Mouse (Mus musculus) heart, embryonic 10.5 days (tissue): ENCODE data around the gene Prkn. TPM values are rescaled to one million over a fixed set of nuclear protein-coding genes. Genes with fewer than 3 reads are reported as not detected.

Experiments used
- DNase-seq: peaks from one replicate; pipeline ENCODE4 v3.0.0-alpha.2; 2017; ENCODE audit warnings: low spot score
- H3K27ac ChIP-seq: fragments of 300-500 bp; sonication (generic); 2 replicates; pipeline ENCODE4 v1.5.1; 2016; ENCODE audit warnings: mild to moderate bottlenecking
- H3K27me3 ChIP-seq: fragments of 300-500 bp; sonication (generic); 2 replicates; pipeline ENCODE4 v1.6.1; 2016; ENCODE audit warnings: mild to moderate bottlenecking; ENCODE audit not compliant: poor library complexity, insufficient read depth, severe bottlenecking
- H3K36me3 ChIP-seq: fragments of 300-500 bp; sonication (generic); 2 replicates; pipeline ENCODE4 v1.6.1; 2016; ENCODE audit warnings: mild to moderate bottlenecking, moderate library complexity
- H3K4me1 ChIP-seq: fragments of 300-500 bp; sonication (generic); 2 replicates; pipeline ENCODE4 v1.6.1; 2016; ENCODE audit warnings: mild to moderate bottlenecking
- H3K4me3 ChIP-seq: fragments of 300-500 bp; sonication (generic); 2 replicates; pipeline ENCODE4 v1.5.1; 2016; ENCODE audit warnings: mild to moderate bottlenecking, moderate library complexity
- H3K9me3 ChIP-seq: fragments of 300-500 bp; sonication (generic); 2 replicates; pipeline ENCODE4 v1.6.1; 2016; ENCODE audit warnings: mild to moderate bottlenecking, moderate library complexity
- WGBS: fragments of 180-500 bp; shearing (Covaris S2); methylation state at CpG from one replicate; pipeline ENCODE4 v1.1.7; 2016; 5-methylcytosine and 5-hydroxymethylcytosine counted together
- polyA plus RNA-seq: library from polyadenylated mRNA; unstranded; fragments of >200 nt; fragmentation: Nextera tagmentation; extraction: Ambion mirVana; gene quantifications from 2 replicates; pipeline ENCODE4 v1.2.1, GENCODE M21; 2016

The Prkn gene
- polyA plus RNA-seq, 1 experiment from 2014 or later: 1.0 TPM

DNA sequence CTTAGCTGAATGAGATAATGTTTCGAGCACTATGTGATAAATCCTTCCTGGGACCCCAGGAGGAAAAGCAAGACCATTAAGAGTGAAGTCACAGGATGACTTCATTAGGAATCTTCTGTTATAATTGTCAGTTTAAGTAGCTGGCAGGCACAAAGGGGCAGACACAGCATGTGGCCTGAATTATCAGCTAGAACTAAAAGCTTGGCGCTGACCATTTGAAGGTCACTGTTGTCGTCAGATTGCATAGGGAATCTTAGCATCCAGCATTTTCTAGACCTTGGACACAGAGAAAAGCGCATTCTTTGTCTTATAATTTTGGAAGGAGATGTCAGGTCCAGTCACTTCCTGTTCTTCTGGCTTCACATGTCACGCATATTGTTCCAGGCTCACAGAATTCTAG lies 573.5 kb downstream of the Prkn start:
- Histone ChIP-seq H3K9me3 (no peaks in the 10 kb centered on the region), H3K4me1 (peaks cover 6% of the 10 kb centered on the region; the same call in 1 of the 2 replicates), H3K27me3 (no peaks in the 10 kb centered on the region), H3K4me3 (no peak overlapping the region), H3K27ac (no peak overlapping the region), H3K36me3 (no peaks in the 10 kb centered on the region)
- DNase-seq: peak; percentile 57
- WGBS: 66% methylated on average over 5 of the region's 5 CpGs

DNA sequence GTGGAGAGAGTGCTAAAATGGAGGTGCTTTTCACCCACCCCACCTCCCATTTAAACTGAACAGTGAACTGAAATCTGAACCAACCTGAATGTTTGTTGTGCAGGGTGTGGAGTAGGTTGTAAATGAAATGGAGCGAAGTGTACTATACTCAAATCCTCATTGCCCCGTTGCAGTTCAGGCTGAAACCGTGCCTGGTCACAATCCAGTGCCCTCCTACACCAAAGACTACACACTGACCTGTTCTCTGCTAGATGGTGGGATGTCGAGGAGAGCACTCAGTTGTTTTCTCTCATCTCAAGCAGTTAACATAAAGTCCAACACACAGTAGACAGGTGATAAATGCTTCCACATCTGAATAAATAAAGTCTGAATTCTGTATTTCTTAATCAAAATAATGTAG lies 574.1 kb downstream of the Prkn start:
- WGBS: 85% methylated on average over 4 of the region's 4 CpGs
- no peaks in the 10 kb centered on the region for H3K36me3 ChIP-seq
- no peak overlapping the region for H3K27ac ChIP-seq
- peak; percentile 24 for DNase-seq
- H3K9me3 ChIP-seq: no peaks in the 10 kb centered on the region
- H3K27me3 ChIP-seq: no peaks in the 10 kb centered on the region
- no peak overlapping the region for H3K4me3 ChIP-seq
- peaks cover 6% of the 10 kb centered on the region; the same call in 1 of the 2 replicates for H3K4me1 ChIP-seq

DNA sequence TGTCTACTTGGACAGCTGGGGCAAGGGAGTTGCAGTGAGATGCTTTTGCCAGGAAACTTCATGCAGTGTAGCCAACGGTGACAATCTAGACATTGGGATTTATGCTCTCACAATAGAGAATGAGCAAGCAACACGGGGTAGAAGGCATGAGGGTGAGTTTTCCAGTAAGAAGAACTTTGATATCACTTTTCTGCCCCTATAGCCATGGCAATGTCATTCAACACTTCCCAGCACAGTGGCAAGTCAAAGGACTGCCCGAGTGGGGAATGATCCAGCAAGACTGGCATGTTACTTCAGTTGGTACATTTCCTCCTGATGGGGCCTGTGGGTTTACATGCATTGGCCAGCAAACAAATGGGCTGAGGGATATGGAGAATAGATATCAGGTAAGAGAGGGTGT lies 577.0 kb downstream of the Prkn start:
- Histone ChIP-seq H3K36me3 (no peaks in the 10 kb centered on the region), H3K4me1 (peaks cover 6% of the 10 kb centered on the region; the same call in 1 of the 2 replicates), H3K4me3 (no peak overlapping the region), H3K27ac (no peak overlapping the region), H3K9me3 (no peaks in the 10 kb centered on the region), H3K27me3 (no peaks in the 10 kb centered on the region)
- 77% methylated on average over 3 of the region's 3 CpGs for WGBS
- DNase-seq: peak; percentile 47

DNA sequence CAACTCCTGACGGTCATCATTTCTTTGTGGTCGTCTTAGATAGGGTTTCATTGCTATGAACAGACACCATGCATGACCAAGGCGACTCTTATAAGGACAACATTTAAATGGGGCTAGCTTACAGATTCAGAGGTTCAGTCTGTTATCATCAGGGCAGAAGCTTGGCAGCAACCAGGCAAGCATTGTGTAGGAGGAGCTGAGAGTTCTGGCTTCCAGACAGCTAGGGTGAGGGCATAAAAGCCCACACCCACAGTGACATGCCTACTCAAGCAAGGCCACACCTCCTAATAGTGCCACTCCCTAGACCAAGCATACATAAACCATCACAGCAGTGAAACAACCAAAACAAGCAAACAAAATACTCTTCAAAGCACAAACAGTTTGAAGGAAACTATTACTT lies 579.3 kb downstream of the Prkn start:
- no peak for DNase-seq
- Histone ChIP-seq H3K27ac (no peak overlapping the region), H3K9me3 (no peaks in the 10 kb centered on the region), H3K4me1 (peaks cover 6% of the 10 kb centered on the region; the same call in 1 of the 2 replicates), H3K27me3 (no peaks in the 10 kb centered on the region), H3K36me3 (no peaks in the 10 kb centered on the region), H3K4me3 (no peak overlapping the region)
- 83% methylated on average over 3 of the region's 3 CpGs for WGBS

DNA sequence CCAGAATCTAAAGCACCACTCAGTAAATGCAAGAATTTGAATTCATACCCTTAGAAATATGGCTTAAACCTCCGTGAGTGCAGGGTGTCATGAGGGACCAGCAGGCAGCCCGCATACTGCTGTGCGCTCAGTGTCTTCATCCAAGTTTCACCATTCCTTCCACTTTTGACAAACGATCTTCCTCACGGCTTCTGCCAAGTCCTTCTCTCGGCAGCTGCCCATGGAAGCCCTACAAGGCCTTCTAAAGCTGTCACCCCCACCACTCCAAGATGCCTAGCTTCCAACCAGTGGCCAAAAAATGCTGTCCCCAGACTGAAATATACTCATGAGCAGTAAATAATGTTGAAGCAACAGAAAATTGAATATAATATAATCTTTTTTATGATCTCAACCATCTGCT lies 580.7 kb downstream of the Prkn start:
- no peak for DNase-seq

DNA sequence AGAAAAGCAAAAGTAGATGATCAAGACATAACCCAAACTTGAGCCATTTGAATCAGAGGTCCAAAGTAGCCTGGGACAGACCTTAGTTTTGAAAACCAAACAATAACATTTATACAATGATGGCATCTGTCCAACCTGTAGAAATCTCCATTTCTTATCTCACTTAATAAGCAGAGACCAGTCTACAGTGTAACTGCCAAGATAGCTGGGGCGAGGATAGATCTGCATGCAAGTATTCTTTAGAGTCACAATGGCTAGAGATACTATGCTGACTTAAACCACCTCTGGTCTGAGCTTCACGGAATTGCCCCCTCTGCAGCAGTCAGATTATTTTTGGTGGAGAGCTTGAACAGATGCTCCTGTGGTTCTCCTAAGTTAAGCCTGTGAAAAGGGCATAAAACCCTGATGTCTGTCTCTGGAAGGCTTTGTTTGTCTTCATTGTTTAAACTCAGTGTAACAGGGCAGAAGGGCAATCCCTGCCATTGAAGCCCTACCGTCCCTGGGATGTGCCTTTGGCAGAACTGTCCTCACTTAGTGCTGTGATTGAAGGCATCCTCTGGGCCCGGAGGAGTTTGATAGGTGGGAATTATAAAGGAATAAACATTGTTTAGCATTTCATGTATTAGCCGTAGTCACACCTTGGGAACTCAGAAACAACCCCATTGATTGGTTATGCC lies 581.2 kb downstream of the Prkn start:
- no peaks in the 10 kb centered on the region for H3K27me3 ChIP-seq
- 58% methylated on average over 5 of the region's 5 CpGs for WGBS
- no peaks in the 10 kb centered on the region for H3K9me3 ChIP-seq
- DNase-seq: no peak
- H3K4me1 ChIP-seq: peaks cover 6% of the 10 kb centered on the region; the same call in 1 of the 2 replicates
- no peak overlapping the region for H3K27ac ChIP-seq
- H3K36me3 ChIP-seq: no peaks in the 10 kb centered on the region
- no peak overlapping the region for H3K4me3 ChIP-seq

More for the DNA sequence above, 580.7 kb downstream of the Prkn start:
- no peaks in the 10 kb centered on the region for H3K36me3 ChIP-seq
- H3K27ac ChIP-seq: no peak overlapping the region
- H3K4me3 ChIP-seq: no peak overlapping the region
- H3K4me1 ChIP-seq: peaks cover 6% of the 10 kb centered on the region; the same call in 1 of the 2 replicates
- 89% methylated on average over 6 of the region's 6 CpGs for WGBS
- H3K9me3 ChIP-seq: no peaks in the 10 kb centered on the region
- H3K27me3 ChIP-seq: no peaks in the 10 kb centered on the region

DNA sequence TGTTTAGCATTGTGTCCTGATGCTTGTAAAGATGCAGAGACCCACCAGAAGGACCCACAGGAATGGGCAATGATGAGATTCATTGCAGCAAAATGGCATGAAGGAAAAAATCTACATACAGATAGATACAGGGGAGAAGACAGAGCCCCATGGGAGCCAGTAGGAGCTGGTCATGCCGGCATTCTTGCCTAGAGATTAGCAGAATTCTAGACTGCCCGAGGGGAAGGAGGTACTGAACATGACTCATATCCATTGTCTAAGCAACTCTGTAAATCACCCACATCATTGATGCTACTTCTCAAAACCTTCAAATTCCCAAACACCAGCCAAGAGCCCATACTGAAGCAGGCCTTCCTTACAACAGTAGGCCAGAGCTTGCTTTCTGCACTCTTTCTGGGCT lies 591.1 kb downstream of the Prkn start:
- no peak for DNase-seq
- Histone ChIP-seq H3K27me3 (no peaks in the 10 kb centered on the region), H3K9me3 (no peaks in the 10 kb centered on the region), H3K36me3 (no peaks in the 10 kb centered on the region), H3K4me1 (no peaks in the 10 kb centered on the region), H3K27ac (no peak overlapping the region), H3K4me3 (no peak overlapping the region)
- 66% methylated on average over 2 of the region's 2 CpGs for WGBS

DNA sequence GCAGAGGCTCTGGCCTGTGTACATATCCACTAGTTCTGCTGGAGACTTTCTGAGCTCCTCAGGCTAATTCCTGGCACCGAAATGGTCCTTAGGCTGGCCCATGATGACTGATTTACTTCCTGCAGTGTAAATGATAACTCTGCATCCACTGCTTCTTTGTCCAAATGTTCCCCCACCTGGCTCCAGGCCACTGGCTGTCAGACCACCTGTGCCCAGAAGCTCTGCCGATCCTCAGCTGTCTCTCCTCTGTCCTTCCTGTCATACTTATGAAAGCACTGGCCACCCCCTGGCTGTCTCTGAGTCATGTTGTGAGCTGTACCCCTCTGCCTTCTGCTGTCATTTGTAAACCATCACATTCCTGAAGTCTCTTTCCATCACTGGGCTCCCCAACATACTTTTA lies 592.4 kb downstream of the Prkn start:
- no peaks in the 10 kb centered on the region for H3K9me3 ChIP-seq
- no peaks in the 10 kb centered on the region for H3K27me3 ChIP-seq
- no peak for DNase-seq
- no peak overlapping the region for H3K27ac ChIP-seq
- no peaks in the 10 kb centered on the region for H3K4me1 ChIP-seq
- no peaks in the 10 kb centered on the region for H3K36me3 ChIP-seq
- H3K4me3 ChIP-seq: no peak overlapping the region
- WGBS: 91% methylated on average over 2 of the region's 2 CpGs

DNA sequence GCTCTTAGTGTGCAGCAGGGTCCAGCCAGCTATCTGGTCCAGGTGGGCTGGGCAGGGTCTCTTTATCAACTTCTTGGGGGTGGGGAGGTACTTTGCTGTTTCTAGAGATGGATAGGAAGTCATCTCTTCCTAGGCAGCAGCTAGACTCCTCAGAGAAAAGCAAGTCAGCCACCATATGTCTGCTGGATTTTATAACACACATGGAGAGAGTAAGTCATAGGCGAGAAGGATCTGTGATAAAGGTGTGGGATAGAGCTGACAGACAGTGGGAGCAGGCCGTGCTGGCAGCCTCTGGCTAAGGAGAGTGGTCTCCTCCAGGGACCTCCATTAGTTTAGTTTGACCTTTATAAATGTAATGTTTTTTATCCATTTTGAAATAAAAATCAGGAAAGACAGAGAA lies 622.5 kb downstream of the Prkn start:
- Histone ChIP-seq H3K4me1 (no peaks in the 10 kb centered on the region), H3K36me3 (no peaks in the 10 kb centered on the region), H3K9me3 (no peaks in the 10 kb centered on the region), H3K4me3 (no peak overlapping the region), H3K27ac (no peak overlapping the region), H3K27me3 (no peaks in the 10 kb centered on the region)
- WGBS: 72% methylated on average over 2 of the region's 2 CpGs
- no peak for DNase-seq

DNA sequence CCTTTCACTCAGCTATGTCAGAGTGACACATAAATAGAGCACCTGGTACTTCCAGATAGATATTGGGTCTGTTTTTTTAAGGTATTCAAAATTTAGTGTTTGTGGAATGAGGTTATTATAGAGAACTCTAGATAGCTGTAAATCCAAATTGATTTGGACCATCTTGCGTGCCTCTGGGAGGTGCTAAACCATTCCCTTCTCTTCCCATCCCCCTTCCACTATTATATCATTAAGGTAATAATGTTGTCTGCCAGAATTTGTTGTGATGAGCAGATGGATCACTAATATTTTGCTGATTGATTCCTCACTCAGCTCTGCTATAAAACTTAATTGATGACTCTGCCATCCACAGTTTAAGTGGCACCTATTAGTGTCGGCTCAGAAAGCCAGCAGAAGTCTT lies 625.9 kb downstream of the Prkn start:
- 80% methylated on average over 2 of the region's 2 CpGs for WGBS
- no peaks in the 10 kb centered on the region for H3K4me1 ChIP-seq
- H3K27me3 ChIP-seq: no peaks in the 10 kb centered on the region
- no peak overlapping the region for H3K4me3 ChIP-seq
- DNase-seq: no peak
- no peaks in the 10 kb centered on the region for H3K9me3 ChIP-seq
- no peaks in the 10 kb centered on the region for H3K36me3 ChIP-seq
- H3K27ac ChIP-seq: no peak overlapping the region

DNA sequence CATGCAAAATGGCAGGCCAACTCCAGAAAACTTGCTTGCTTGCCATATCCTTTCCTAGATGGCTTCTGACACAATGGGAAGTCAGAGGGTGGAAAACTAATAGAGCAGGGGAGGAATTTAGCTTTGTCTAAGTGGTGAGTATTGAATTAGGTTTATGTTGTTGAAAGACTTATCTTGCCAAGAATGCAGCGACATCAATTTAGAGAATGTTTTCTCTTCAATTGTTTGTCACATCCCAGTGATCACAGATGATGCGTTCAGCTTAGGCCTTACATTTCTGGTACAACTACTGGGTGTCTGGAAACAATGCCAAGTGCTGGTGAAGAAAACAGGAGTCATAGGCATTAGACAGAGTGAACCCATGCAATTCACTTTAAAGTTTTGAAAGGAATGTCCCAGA lies 628.4 kb downstream of the Prkn start:
- Histone ChIP-seq H3K36me3 (no peaks in the 10 kb centered on the region), H3K4me1 (no peaks in the 10 kb centered on the region), H3K4me3 (no peak overlapping the region), H3K9me3 (no peaks in the 10 kb centered on the region), H3K27me3 (no peaks in the 10 kb centered on the region), H3K27ac (no peak overlapping the region)
- WGBS: 79% methylated on average over 2 of the region's 2 CpGs
- no peak for DNase-seq

DNA sequence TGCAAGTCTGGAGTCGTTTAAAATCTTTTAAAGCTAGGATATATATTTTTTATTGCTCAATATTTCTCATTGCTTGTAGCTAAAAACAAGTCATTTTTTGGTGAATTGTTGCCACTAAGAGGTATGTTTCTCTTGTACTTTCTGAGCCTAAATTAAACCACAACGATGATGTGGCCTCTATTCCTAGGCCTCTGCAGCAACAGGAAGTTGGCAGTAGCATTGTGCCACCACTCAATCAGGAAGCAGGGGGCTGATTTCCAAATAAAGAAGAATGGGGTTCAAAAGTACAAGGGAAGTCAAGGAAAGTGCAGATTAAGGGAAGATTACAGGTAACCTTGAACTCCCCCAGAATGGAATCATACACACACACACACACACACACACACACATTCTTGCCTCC lies 642.8 kb downstream of the Prkn start:
- H3K27ac ChIP-seq: no peak overlapping the region

DNA sequence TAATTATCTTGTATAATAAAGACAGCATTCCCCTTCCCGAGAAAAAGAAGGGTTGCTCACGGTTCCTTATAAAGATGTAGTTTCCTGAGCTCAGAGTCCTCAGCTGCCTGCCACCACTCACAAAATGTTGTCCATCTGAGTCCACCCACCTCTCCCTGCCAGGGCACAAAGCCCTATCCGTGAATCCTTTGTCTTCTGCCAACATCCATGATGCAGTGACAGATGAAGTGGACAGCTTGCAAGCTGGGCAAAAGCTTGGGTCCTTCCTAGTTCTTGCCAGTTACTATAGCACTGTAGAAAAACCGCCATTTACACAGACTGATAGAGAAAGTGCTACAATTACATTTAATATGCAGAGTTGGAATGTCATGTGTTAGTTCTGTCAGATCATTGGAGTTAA lies 649.9 kb downstream of the Prkn start:
- no peak for DNase-seq

More for the DNA sequence above, 642.8 kb downstream of the Prkn start:
- Histone ChIP-seq H3K9me3 (no peaks in the 10 kb centered on the region), H3K27me3 (no peaks in the 10 kb centered on the region; the same call in 1 of the 2 replicates), H3K4me1 (no peaks in the 10 kb centered on the region), H3K36me3 (no peaks in the 10 kb centered on the region), H3K4me3 (no peak overlapping the region)
- 70% methylated on average over 2 of the region's 2 CpGs for WGBS
- no peak for DNase-seq

DNA sequence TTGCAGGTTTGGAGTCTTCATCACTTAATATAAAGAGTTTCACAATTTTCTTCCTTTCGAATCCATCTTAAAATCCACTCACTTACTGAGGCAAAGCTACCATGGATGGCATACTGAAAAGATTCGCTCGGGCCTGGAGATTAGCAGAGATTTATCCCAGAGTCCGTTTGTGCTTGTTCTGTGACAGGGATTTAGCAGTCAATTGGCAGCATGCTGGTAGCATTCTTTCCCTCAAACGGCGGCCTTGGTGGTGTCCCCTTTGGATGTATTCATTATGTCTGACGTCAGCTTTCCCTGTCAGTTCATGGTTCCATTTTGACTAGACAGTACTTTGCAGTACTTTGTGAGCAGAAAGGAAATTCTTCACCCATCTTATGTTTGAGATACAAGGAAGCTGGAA lies 662.4 kb downstream of the Prkn start:
- H3K9me3 ChIP-seq: no peaks in the 10 kb centered on the region
- 0 out of 2 replicates have a peak, but pooled peaks cover 3% of the 10 kb centered on the region for H3K27me3 ChIP-seq
- no peaks in the 10 kb centered on the region for H3K36me3 ChIP-seq
- WGBS: 80% methylated on average over 7 of the region's 7 CpGs
- DNase-seq: no peak
- H3K4me3 ChIP-seq: no peak overlapping the region
- H3K27ac ChIP-seq: no peak overlapping the region
- no peaks in the 10 kb centered on the region for H3K4me1 ChIP-seq

More for the DNA sequence above, 649.9 kb downstream of the Prkn start:
- 79% methylated on average over 4 of the region's 4 CpGs for WGBS
- Histone ChIP-seq H3K9me3 (no peaks in the 10 kb centered on the region), H3K4me3 (no peak overlapping the region), H3K27ac (no peak overlapping the region), H3K36me3 (no peaks in the 10 kb centered on the region), H3K27me3 (no peaks in the 10 kb centered on the region; the same call in 1 of the 2 replicates), H3K4me1 (no peaks in the 10 kb centered on the region)
